Mouse (Mus musculus) testis, postnatal 14 days (tissue): ENCODE measurements around the gene Prpsap1.
"Not testable (repeated sequence)": the region's sequence is repeated elsewhere in the genome, so short reads cannot be mapped to it uniquely, and the experiment has no call there.

Experiments
- DNase-seq: peaks from one replicate; pipeline ENCODE4 v3.0.0; 2021; ENCODE audit warnings: low spot score

Prpsap1 gene

DNA sequence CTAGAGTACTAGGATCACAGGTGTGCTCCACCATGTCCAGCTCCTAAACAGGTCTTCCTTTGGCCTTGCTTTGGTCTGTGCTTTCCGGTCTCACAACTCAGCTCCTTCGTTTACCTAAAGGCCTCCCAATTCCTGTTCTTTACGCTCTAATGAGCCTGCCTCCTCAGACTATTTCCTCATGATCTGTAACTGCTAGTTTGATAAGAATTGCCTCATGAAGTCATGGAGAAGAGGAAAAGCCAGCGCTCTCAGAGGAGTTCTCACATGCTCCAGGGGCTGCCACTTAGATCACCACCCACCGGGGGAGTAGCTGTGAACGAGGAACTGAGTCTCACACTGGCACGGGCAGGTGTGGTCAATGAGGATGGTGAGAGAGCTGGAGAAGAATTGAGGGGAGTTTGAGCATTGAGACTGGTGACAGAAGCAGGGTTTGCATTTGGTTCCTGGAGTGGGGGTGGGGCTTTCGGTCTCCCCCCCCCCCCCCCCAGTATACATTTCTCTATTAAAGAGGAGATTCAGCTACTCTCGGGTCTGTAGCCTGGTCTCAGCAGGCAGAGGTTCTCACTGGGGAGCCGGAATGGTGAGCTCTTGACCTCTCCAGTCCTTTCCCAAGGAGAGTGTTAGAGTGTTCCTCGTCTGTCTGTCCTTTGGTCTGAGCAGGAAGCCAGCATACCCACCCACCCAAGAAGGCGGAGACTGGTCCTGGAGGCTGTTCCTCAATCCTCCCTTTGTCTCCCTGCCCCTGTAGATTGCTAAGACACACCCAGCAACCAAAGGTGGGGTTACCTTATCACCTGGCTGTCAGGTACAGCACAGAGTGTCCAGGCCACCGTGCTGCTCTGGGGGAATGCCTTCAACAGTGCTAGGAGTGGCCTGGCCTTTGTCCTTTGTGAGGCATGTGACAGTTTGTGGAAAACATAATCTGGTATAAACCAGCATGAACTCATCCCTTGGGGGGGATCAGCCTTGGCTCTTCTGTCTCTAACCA lies 64.8 kb downstream of the Prpsap1 start:
- no peak for DNase-seq

DNA sequence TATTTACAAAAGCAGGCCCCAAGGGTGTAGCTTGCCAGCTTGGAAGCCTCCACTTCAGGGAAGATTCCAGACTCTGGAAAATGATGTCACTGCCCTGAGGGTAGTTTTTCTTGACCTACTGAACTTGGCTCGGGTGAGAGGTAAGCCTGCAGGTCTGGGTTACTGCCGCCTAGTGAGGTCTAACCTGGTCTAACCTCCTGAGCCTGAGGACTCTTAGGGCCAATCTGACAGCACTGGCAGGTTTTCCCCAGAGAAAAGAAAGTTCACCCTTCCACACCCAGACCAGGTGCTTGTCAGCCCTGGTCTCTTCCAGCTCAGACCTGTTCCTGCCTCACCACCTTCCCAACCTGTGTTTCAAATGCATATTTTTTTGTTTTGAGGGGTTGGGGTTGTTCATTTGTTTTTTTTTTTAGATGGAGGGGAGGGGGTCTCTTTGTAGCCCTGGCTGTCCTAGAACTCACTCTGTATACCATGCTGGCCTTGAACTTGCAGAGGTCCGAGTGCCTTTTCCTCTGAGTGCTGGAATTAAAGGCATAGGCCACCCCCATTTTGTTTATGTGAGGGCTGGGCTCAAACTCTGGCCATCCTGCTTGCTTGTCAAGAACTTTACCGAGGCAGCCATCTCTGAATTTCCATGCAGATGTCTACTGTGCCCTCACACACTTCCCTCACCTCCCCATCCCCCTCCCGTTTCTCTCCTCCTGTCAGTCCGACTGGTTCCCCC lies 67.0 kb downstream of the Prpsap1 start:
- no peak for DNase-seq

DNA sequence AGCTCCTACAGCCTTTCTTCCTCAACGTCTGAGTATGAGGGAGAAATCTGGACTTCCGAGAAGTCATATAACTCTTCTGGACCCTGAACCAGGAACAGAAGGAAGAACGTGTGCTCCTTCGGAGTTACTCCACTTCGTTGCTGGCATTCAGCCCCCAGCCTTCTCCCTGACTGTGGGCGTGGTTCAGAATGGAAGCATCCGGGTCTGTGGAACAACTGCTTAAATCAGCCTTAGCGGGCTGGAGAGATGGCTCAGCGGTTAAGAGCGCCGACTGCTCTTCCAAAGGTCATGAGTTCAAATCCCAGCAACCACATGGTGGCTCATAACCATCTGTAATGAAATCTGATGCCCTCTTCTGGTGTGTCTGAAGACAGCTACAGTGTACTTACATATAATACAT lies 67.7 kb downstream of the Prpsap1 start:
- not testable (repeated sequence) for DNase-seq

DNA sequence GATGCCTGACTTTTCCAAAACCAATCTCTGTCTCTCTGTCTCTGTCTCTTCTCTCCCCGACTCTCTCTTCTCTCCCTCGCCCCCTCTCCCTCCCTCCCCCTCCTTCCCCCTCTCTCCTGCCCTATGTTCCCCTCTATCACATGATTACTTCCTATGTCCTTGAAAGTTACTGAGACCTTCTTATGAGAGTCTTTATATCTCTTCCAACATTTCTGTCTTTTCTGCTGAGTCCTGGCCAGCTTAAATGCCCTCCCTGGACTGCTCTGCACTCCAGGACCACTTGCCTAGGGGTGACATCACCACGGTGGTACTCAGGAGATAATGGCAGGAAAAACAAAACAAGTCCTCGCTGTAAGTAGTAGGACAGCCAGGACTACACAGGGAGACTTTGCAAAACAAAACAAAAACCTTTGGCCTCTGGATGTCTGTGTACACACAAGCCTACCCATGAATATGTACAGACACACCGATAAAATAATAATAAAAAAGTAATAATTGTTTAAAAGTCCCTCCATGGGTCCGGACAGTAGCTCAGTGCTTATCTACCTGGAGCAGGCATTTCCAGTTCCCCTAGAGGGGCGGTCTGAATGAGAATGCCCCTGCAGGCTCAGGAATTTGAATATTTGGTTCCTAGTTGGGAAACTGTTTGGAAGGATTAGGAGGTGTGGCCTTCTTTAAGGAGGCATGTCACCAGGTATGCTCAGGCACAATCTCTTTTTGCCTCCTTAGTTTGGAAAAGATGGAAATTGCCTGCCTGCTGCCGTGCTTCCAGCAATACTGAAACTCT lies 69.2 kb downstream of the Prpsap1 start:
- no peak for DNase-seq

DNA sequence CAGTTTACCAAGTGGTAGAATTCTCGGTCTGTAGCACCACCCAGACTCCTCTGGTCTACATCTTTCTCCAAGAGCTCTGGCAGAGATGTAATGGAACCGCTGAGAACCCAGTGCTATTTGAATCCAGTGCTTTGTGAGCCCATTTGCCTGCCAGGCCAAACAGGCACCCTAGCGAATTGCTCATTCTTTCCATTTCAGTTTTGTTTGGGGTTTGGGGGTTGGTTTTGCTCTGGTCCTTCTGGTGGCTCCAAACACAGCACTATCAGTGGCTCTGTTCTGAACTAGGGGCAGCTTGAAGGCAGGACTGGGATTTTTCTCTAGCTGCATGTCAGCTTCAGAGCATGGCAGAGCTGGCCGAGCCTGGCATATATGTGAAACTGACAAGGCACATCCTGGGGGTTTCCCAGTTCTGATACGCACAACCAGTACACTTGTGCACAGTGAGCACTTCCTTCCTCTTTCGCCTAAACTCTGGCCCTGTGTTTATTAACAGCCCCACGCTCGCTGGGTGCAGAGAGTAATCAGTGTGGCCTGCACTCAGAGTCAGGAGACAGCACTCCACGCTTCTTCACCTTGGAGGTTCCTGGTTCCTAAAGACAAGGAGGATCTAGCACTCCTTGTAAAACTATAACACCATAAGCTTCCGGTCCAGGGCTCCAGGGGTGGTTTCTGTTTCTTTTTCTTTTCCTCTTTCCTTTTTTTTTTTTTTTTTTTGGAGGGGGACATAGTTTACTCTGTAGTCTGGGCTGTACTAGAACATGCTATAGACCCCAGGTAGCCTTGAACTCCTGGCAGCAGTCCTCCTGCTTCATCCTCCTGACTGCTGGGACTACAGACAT lies 70.0 kb downstream of the Prpsap1 start:
- DNase-seq = no peak

DNA sequence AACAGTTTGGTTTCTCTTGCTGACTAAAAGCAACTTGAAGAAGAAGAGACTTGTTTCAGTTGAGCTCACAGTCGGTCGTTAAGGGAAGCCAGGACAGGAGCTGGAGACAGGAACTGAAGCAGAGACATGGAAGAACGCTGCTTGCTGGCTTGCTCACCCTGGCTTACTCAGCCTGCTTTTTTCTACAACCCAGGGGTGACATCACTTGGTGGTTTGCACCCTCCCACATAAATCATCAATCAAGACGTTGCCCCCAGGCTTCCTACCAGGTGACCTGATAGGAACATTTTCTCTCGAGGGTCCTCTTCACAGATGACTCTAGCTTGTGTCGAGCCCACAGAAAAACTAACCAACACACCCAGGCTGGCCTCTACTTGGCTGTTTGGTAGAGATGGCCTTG lies 70.8 kb downstream of the Prpsap1 start:
- DNase-seq = no peak

DNA sequence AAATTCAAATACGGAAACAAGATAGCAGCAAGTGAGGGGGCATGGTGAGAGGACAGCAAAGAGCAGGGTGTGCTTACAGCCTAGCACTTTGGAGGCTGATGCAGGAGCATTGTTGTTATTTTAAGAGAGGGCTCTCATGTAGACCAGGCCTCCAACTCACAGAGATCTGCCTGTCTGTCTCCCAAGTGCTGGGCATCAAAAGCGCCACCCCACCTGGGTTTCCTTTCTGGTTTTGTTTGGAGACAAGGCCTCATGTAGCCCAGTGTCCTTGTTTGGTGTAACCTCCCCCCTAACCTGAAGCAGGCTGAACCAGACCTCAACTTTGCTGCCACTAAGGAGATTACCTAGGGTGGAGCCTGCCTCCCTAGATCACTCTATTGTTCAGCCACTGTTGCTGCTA lies 71.4 kb downstream of the Prpsap1 start:
- DNase-seq = no peak

DNA sequence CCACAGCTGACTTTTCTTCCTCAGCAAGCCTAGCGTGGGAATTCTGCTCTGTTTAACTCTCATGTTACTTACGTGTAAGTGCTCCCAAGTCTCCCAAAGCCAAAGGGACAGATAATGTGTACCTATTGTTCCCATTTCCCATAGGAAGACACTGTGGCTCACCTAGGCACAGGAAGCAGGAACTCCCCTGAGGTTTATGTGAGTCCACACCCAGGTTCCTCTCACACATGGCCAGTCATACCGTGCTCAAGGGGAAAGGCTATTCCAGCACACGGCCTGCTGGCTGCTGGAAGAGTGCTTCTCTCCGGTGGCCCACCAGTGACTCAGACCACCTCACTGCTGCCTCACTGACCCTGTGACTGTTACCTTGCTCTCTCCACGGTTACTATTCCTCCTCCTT lies 72.9 kb downstream of the Prpsap1 start:
- no peak for DNase-seq
